Mouse (Mus musculus) fibroblast of lung, adult 2 months (primary cell): ENCODE measurements around the gene Itgb8.

Experiments
- DNase-seq: peaks from one replicate; pipeline ENCODE4 v3.0.0-alpha.2; 2011; ENCODE audit warnings: low read depth

Itgb8 gene

DNA sequence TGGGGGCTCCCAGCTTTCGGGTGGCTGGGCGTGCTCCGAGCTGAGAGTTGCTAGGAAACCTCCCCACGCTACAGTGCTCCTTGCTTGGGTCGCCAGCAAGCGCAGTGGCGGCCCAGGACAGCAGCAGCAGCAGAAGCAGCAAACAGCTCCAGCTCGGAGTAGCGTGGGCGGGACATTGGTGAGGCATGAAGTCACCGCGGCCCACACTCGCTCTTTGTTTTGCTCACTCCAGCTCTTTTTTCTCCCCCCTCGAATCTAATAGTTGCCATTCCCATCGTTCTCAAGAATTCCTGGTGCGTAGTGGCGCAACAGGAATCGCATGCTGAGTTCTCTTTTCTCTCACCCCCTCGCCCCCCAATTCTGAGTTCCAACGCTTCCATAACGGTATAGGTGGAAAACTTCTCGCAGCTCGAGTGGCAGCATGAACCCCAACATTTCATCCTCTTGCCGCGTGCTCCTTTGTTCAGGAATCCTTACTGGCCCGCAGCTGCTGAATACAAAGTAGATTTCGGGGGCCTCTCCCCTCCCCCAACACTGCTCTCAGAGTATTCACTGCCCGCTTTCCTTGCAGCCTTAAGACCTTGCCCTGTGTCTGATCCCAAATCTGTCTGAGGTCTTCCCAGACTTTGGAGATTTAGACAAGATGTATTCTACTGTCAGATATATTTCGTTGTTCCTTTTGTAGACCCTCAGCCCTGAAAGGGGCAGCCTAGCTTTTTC lies at the start of gene Itgb8:
Gene Itgb8 (minus strand): TSS at position 107 of the 720 bp plus-strand sequence.
- DNase-seq = no peak

DNA sequence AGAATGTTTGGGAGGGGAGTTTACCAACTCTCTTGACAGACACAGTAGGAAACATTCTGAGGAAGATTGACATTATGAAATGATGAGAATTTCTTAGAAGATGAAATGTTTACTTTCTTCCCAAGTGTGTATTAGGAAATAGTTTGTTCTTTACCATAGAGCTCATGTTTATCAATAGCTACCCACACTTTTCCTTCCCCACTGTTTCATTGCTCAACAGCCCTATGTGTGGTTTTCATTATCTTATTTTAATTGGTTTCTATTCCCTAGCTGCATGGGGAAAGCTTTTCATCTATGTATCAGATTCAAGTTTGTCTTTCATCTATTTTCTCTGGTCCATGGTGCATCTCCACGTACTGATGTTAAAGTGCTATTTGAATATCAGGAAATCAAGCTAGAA lies 37.7 kb upstream of the Itgb8 start:
- no peak for DNase-seq

DNA sequence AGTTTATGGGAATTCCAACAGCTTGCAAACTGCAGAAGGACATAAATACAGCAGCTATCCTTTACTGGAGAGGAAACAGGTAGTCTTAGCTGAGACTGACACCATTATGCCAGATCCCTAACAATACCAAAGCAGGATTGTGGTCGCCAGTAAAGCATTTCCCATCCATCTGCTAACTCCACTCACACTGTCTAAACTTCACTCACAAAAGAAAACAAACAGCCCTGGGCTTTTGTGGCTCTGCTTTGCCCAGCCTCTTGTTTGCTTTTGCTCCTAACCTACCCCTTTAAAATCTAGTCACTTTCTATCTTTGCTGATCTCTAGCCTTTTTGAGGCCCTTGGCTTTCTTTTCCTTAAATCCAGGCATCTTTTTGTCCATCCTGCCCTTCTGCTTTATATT lies 35.0 kb upstream of the Itgb8 start:
- no peak for DNase-seq

DNA sequence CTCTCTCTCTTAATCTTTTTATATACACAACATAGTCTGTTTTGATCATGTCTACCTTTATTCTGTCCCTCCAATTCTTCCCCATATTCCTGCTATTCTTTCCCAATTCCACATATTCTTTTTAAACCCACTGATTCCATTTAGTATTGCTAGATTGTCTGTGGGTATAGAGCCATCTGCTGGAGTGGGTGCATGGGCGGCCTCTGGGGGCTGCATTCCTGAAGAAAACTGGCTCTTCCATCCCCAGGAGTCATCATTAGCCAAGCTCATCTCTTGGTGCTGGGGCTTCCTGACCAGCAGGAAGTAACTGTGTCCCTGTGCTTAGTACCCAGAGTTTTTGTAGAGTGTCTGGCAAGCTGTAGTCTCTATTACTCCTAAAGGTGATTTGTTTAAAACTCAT lies 33.4 kb upstream of the Itgb8 start:
- DNase-seq = no peak

DNA sequence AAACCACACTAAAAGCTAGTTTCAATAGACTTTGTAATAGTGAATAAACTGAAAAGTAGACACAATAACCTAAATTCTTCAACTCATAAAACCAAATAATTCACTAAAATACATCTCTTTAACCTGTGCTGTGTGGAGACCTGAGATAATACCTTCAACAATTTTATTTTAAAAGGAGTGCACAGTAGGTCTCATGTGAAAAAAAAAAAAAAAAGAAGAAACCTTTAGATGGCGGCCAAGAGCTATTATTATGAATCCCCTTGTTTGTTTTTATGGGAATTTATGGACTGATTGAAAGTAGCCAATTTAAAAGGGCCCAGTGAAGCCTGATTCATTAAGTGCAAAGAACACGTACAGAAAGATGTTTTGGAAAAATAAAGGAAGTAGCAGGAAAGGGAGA lies 31.4 kb upstream of the Itgb8 start:
- no peak for DNase-seq

DNA sequence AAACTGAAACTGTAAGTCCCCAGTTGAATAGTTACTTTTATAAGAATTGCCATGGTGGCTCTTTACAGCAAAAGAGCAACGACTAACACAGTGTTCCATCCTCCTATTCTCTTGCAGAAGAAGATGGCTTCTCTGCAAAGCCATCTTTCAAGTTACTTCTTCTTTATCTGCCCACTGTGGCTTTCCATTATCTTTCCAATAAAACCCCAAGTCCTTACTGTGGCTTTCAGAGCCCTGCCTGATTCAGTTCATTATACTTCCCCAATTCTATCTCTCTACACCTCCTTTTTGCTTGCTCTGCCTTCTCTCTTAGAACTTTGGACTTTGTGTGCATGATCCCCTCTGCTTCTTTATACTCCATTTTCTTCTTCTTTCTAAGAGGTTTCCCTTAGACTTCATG lies 30.1 kb upstream of the Itgb8 start:
- no peak for DNase-seq

DNA sequence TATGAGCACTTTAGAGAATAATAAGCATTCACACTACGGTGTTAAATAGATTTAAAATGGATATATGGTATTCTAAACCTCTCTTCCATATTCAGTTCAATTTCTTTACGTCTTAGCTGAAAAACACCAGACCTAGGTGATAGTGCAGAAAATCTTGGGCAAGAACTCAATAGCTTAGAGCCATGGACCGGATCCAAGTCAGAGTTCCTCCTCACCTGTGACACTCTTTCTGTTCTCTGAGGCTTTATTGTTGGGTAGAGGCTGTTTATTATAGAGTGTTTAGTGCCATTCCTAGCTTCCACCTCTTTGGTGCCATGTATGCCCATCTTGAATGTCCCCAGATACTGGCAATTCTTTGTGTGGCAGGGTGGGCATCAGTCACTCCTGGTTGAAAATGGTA lies 25.9 kb upstream of the Itgb8 start:
- no peak for DNase-seq

DNA sequence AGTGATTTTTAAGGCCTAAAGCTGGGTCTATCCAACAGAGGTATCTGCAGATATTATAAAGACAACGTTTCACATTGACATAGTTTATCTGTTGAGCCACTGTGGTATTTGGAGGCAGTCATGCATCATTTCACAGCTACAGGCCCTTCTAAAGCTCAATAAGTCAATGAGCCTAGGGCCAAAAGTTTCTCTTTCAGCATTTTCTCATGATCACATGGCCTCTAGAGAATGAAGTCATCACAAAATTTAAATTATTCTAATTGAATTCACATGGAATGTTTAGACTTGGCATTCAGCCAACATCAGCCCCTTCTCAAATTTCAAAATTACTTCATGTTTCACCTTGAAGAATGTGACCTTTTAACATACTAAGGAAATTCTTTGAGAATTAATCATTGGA lies 10.0 kb upstream of the Itgb8 start:
- DNase-seq = no peak

DNA sequence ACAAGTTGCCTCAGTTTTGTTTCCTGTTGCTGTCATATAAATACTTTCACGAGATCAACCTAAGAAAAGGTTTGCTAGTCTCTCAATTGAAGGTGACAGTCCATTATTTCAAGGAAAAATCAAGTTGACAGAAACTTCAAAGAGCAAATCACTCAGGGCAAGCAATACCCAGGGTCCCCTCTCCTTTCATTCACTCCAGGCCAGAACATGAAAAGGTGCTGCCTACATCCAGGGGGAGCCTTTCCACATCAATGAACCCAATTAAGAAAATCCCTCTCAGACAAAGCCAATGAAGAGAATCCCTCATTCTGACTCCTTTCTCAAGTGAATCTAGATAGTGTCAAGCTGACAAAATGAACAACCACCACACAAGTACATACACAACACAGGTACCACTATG lies 2.5 kb upstream of the Itgb8 start:
- no peak for DNase-seq

DNA sequence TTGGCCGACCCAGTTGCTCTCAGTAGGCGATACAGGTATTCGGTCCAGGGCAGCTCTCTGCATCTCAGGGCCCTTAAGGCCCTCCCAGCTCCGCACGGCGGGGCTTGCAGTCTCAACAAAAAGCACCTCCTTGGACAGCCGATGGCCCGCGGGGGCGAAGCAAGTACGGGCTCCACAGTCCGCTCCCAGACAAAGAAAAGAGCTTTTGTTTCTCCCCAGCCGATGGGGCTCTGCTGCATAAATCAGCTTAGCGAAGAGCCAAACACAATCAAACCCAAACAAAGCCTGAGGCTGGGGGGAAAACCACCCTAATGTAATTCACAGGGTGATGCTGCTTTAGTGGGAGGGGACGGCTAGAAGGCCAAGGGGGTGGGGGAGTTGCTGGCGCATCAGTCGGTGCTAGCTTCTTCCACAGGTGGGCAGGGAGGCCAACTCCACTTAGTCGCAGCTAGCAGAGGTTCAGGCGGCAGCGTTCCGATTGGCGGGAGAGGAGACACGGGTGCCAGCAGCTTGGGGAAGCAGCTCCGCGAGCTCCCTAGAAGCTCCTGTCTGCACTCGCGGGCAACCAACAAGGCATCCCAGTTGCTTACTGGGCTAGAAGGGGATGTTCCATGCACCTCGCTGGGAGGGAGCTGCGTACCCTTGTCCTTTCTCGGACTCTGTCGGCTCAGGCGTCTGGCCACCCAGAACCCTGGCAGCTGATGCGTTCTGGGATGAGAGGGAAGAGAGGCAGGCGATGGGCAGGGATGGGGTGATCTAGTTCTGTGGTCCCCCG lies 494 bp downstream of the Itgb8 start:
- no peak for DNase-seq

DNA sequence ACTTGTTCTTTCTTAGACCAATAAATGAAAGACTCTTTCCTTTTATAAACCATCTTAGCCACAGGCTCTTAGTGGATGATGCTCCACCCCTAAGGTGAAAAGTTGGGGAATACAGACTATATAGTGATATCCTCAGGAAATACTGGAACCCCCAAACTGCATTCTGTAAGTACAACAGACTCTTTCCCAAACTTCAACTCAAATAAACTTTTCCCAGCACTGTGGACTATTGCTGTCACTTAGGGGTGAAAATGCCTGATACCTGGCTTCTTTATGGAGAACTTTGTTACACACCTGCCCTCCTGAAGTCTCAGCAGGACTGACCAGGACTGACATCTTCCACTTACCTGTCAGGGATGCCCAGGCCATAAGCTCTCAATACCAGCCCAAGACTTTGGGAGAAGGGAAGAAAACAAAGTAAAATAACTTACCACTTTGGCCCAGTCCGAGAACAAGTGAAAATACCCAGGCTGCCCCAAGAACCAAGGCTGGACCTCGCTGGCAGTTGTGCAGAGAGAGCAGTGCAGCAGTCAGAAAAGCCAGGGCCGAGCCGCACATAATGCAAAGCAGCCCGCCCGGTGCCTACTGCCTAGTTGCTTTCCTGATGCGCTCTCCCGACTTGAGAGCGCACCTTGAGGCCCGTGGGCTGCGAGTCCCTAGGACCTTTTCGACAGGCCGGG lies 1.2 kb downstream of the Itgb8 start:
- no peak for DNase-seq

DNA sequence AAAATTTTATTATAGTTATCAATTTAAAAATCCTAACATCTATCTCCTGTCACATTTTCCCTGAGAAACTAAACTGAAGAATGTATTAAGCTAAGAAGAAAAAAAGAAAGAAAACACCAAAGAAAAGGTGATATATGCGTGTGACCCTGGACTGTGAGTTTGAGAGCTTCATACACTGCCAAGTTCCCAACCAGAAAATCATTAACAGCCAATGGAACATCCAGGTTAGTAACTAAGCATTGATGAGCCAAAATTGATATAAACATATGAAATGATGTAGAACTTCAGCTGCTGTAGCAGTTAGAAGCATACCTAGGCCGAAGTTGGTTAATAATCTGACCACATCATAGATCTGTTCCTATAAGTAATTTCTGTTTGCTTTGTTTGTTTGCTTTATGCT lies 6.8 kb downstream of the Itgb8 start:
- no peak for DNase-seq

DNA sequence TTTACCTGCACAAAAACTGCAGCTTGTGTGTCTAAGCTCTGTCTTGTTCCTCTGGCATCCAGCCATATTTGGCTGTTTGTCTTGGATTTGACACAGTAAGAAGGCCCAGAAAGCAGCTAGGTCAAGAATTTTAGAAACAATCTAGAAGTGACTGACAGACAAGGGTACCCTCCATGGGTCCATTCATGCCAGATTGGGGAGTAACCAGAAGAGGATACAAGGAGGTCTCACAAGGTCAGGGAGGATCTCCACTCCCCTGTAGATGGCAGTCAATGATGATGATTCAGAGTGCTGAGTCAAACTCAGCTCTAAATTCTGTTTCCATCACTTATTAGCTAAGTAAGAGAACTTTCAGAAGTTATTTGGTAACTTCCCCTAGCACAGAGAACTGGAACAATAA lies 8.2 kb downstream of the Itgb8 start:
- no peak for DNase-seq

DNA sequence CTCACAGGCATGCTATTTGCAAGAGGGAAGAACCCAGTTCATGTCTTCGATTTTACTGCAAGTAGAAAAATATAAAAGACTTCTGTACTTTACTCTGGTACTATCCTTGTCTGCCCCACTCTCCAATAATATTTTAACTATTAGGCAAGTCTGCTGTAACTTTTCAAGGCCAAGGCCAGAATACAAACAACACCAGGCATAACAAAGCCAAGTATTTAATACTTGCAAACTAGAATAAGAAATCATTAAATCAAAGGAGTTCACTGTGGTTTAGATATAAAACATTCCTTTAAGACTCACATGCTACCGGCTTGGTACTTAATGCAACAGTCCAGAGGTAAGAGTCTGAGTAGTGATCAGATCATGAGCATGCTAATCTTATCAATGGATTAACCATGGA lies 9.0 kb downstream of the Itgb8 start:
- DNase-seq = no peak

DNA sequence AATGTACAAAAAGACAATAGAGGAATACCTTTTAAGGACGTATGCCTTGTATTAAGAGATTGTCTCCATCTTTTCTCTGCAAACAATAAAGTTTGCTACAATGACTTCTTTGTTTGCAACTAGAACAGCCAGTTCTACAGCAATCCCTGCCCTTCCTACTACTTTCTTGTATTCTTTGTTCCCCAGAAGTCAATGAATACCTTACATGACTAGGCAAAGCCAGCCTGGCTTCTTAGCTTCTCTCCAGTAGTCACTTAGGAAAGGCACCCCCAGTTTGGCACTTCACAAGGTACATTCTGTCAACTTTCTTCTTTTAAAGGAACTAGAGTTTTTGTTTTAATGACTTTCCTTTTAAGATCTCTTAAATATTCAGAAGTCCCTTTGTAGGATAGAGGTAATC lies 10.7 kb downstream of the Itgb8 start:
- DNase-seq = no peak

DNA sequence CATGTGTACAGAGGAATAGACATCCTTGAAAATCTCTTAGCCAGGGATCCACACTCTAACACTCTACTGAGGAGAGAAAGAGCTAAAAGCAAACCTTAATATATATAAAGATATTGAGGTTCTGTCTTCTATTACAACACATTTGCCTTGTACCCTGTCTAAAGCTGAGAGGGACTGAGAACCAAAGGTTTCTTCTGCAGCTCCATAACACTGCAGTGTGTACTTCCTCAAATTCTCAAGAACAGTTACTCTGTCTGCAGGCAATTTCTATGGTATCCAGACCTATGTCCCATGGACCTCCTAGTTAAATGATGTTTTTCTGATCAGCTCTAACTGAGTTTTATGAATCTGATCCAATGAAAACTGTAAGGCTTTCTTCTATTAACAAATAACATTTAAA lies 13.9 kb downstream of the Itgb8 start:
- DNase-seq = no peak

DNA sequence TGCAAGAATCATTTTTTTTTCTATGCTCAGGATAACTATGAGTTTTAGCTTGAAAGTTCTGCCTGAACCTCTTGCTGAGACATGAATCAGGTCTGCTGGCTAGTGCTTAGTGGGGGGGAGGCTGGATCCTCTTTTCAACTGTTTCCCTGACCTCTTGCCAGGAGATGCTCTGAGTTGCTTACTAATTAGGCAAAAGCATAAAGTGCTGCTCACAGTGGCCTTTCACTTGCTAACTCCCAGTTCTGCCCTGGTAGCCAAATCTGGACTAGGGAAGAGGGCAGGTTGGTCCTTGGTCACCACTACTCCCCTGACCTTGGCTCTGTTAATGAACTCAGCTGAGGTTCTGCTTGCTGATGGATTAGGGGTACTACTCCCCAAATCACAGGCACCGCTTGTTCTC lies 19.2 kb downstream of the Itgb8 start:
- no peak for DNase-seq

DNA sequence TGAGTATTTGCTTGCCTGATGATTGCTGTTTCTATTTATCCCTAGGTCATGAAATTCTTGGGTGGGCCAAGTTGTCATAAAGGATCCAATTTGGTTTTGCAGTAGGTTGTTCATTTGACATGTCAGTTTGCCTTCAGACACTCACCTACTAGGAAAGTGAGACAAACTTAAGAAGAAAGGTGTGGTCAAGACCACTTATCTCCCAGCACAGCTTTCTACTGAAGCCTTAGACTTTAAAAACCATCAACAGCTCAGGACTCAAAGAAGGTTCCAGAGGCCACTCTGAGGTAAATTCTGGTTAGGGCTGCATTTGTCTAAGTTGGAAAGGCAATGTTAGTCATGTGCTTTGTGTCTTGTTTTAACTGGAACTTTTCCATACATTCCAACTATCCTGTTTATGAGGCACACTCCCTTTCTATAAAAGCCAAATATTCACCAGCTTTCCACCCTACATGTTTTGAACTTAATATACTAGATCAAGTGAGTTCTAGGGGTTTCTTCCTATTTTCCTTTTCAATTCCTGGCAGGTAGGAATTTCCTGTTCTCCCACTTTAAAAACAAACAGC lies 20.8 kb downstream of the Itgb8 start:
- DNase-seq = no peak

DNA sequence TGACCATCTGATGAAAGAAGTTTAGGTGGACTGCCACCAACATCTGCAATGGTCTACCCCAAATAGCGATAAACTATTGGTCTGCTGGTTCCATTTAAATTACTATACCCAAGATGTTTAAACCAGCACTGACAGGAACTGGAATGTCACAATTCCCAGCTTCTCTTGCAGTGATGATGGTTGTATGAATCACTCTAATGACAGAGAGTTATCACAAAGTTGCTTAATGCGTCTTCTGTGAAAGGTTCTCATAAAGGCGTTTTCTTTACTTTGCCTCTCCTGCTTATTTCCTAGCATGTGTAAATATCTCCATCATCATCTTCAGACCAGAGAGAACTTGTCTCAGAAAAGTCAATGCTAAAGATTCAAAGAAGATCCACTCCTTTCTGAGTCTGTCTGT lies 23.4 kb downstream of the Itgb8 start:
- no peak for DNase-seq

DNA sequence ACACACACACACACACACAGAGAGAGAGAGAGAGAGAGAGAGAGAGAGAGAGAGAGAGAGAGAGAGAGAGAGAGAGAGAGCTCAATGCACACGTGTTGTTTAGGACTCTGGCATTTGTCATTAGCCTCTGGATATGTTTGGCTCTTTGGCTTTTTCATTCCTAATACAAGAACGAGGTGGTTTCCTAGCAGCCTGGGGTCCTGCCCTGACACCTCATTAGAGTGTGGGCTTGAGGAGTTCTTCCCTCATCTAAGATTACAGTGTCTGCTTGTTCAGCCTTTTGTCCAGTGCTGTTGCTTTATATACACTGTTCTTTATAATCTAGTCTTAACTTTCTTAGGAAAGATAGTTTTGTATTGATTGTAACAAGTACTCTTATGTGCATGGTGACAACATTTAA lies 27.1 kb downstream of the Itgb8 start:
- no peak for DNase-seq

DNA sequence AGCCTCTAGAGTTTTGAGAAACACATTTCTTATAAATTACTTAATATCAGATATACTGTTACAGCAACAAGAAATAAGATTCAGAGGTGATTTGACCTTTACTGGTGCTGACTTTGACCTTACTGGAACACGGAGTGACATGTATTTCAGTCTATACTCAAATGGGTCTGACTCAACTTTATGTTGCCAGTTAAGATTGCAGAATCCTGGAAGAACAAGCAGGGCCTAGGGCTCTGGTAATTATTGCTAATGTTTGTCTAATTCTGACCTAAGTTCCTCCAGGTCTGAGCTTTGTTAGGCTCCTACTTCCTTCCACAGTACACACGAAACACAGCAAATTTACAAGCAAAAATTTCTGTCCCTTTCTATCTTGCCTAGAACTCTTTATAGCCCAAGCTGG lies 28.0 kb downstream of the Itgb8 start:
- no peak for DNase-seq

DNA sequence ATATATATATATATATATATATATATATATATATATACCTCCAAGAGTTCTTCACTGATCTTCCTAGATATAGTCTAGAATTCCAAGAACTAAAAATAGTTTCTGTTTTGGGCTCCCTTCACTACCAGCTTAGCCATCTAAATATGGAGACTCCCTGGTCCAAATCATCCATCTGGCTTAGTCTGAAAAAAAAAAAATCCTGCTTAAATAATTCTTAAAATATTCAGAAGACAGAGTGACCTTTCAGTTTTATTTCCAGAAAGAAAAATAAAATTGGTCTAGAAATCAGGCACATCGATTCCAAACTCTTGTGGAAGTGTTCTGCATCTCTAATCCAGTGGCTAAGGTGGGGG lies 28.6 kb downstream of the Itgb8 start:
- DNase-seq = no peak
